In the genomic region with DNA sequence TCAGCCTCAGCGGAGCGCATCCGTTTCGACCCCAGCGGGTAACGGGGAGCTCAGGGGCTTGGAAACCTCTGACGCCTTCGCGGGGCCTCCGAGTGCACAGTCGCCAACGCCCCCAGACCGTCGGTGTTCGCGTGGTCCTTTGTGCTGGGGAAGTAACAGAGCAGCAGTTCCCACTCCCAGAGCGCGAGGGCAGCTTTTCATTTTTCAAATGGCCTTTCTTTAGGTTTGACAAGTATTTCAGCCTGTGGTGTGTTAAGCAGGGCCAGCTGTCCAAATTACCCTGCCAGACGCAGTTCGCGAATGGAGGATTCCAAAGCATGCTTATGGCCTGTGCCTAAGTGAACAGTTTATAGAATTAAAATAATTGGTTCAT, we compare ENCODE assay signal across 8 mouse cellular contexts. TPM values are rescaled to one million over a fixed set of nuclear protein-coding genes. Genes with fewer than 3 reads are reported as not detected.
DNase-seq lines count a peak whose midpoint lies in the region; ATAC-seq lines count a peak whose summit lies in the region.

No protein-coding gene starts in this region.

- H3K4me1 ChIP-seq in lung, embryonic 15.5 days = peaks cover 32% of the 10 kb centered on the region
- H3K4me1 ChIP-seq in intestine, embryonic 14.5 days (replicated peaks; ENCODE audit: control insufficient read depth, insufficient read depth, low read length) = peaks cover 22% of the 10 kb centered on the region; the same call in 1 of the 2 replicates
- peaks cover 34% of the 10 kb centered on the region for H3K4me1 ChIP-seq in neural tube, embryonic 13.5 days (replicated peaks)

- H3K36me3 ChIP-seq in lung, embryonic 15.5 days = no peaks in the 10 kb centered on the region
- H3K36me3 ChIP-seq in intestine, embryonic 14.5 days (ENCODE audit: control insufficient read depth, insufficient read depth, low read length) = no peaks in the 10 kb centered on the region
- no peaks in the 10 kb centered on the region for H3K36me3 ChIP-seq in neural tube, embryonic 13.5 days

- ATAC-seq in lung, embryonic 15.5 days (ENCODE audit: borderline replicate concordance, extremely low read depth, low FRiP score, low TSS enrichment) = peak; percentile 82
- ATAC-seq in intestine, embryonic 14.5 days (replicated peaks; ENCODE audit: low FRiP score, low TSS enrichment, low read depth) = peak; percentile 88
- peak; percentile 92 for ATAC-seq in neural tube, embryonic 13.5 days (ENCODE audit: low read depth)

- no peak for DNase-seq in lung, postnatal 4 days
- peak; percentile 87 for DNase-seq in embryo, embryonic 10.5 days (ENCODE audit: low spot score)
- no peak for DNase-seq in intestine, embryonic 14.5 days (ENCODE audit: low spot score)
- DNase-seq in cerebellum, adult 11 months = no peak
- DNase-seq in gastrocnemius, postnatal 10 days = no peak
- no peak for DNase-seq in kidney, adult 18-20 months

- WGBS in lung, embryonic 15.5 days = 0% methylated on average over 21 of the region's 21 CpGs
- WGBS in intestine, embryonic 14.5 days = under 1% methylated on average over 21 of the region's 21 CpGs
- under 1% methylated on average over 21 of the region's 21 CpGs for WGBS in neural tube, embryonic 13.5 days

- no peaks in the 10 kb centered on the region for H3K9me3 ChIP-seq in lung, embryonic 15.5 days
- no peaks in the 10 kb centered on the region for H3K9me3 ChIP-seq in intestine, embryonic 14.5 days (ENCODE audit: control insufficient read depth, low read length)
- H3K9me3 ChIP-seq in neural tube, embryonic 13.5 days = no peaks in the 10 kb centered on the region

- H3K4me2 ChIP-seq in lung, embryonic 15.5 days = peak overlapping the region; percentile 58
- peak overlapping the region; percentile 50 for H3K4me2 ChIP-seq in intestine, embryonic 14.5 days (ENCODE audit: low read length)
- H3K4me2 ChIP-seq in neural tube, embryonic 13.5 days = peak overlapping the region; percentile 65

- peak overlapping the region; percentile 99 for H3K27ac ChIP-seq in lung, embryonic 15.5 days
- peak overlapping the region; percentile 97 for H3K27ac ChIP-seq in intestine, embryonic 14.5 days (ENCODE audit: low read depth)
- peak overlapping the region; percentile 99 for H3K27ac ChIP-seq in neural tube, embryonic 13.5 days (replicated peaks)

- H3K4me3 ChIP-seq in lung, embryonic 15.5 days = peak overlapping the region; percentile 96
- peak overlapping the region; percentile 83 for H3K4me3 ChIP-seq in intestine, embryonic 14.5 days (ENCODE audit: low read depth, low read length)
- H3K4me3 ChIP-seq in neural tube, embryonic 13.5 days = peak overlapping the region; percentile 90

- H3K27me3 ChIP-seq in lung, embryonic 15.5 days = no peaks in the 10 kb centered on the region
- H3K27me3 ChIP-seq in intestine, embryonic 14.5 days (replicated peaks; ENCODE audit: control insufficient read depth, insufficient read depth, low read length) = no peaks in the 10 kb centered on the region
- no peaks in the 10 kb centered on the region for H3K27me3 ChIP-seq in neural tube, embryonic 13.5 days

- peak overlapping the region; percentile 46 for H3K9ac ChIP-seq in lung, embryonic 15.5 days
- peak overlapping the region; percentile 97 for H3K9ac ChIP-seq in intestine, embryonic 14.5 days (ENCODE audit: low read length)
- H3K9ac ChIP-seq in neural tube, embryonic 13.5 days = peak overlapping the region; percentile 98

RNA-seq across cellular contexts. Expression of a gene that starts 0.4 kb away (rescaled TPM):
- 212 and 219 TPM in 2 replicates for polyA plus RNA-seq in lung, embryonic 15.5 days (2015; fragmentation: Nextera tagmentation; extraction: Ambion mirVana)
- 183 and 184 TPM in 2 replicates for polyA plus RNA-seq in intestine, embryonic 14.5 days (2014; fragmentation: Nextera tagmentation; extraction: Ambion mirVana)
- polyA plus RNA-seq in neural tube, embryonic 13.5 days (2015; fragmentation: Nextera tagmentation; extraction: Ambion mirVana) = 165 and 177 TPM in 2 replicates
- 10 to 100 TPM; 42.3 to 50.4 TPM for total RNA-seq in gastrocnemius, postnatal 10 days (2021)

RNA-seq across cellular contexts. Expression of a gene that starts 53.7 kb away (rescaled TPM):
- 74.7 and 75.8 TPM in 2 replicates for polyA plus RNA-seq in lung, embryonic 15.5 days (2015; fragmentation: Nextera tagmentation; extraction: Ambion mirVana)
- polyA plus RNA-seq in intestine, embryonic 14.5 days (2014; fragmentation: Nextera tagmentation; extraction: Ambion mirVana) = 60.8 and 65.4 TPM in 2 replicates
- polyA plus RNA-seq in neural tube, embryonic 13.5 days (2015; fragmentation: Nextera tagmentation; extraction: Ambion mirVana) = 36.3 and 42.7 TPM in 2 replicates
- total RNA-seq in gastrocnemius, postnatal 10 days (2021) = 10 to 100 TPM; 13.8 TPM

Comparison
In these comparisons a context has a peak if more than half of its experiments do, and no peak if none do; other contexts are left out.
1. H3K9ac ChIP-seq: peak in every context shown above with its lines; median percentile 98 in neural tube, embryonic 13.5 days; 97 in intestine, embryonic 14.5 days; 46 in lung, embryonic 15.5 days.